Mouse (Mus musculus): ENCODE data around the gene Khdrbs1.
A peak's percentile ranks its signal among the peaks of the same experiment; 100 is the strongest.
"Not testable (repeated sequence)": the region's sequence is repeated elsewhere in the genome, so short reads cannot be mapped to it uniquely, and the experiment has no call there.

The Khdrbs1 gene

DNA sequence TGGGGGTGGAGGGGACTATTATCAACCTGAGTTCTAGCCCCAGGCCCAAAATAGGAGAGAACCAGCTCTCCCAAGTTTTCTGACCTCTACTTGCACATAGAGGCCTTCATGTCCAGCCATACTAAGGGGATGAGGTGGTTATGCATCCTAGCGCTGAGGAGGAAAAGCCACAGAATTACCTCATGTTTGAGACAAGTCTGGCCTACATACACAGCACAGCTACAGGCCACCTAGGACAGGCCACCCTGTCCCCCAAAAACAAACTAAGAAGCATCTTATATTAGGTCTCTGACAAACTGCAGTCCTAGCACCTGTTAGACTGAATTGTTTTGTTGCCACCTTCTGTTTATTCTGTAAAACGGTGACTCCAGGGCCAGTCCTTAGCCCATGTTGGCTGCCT lies 1.4 kb upstream of the Khdrbs1 start:
- DNase-seq (ENCODE audit: low read depth, low spot score) = no peak

DNA sequence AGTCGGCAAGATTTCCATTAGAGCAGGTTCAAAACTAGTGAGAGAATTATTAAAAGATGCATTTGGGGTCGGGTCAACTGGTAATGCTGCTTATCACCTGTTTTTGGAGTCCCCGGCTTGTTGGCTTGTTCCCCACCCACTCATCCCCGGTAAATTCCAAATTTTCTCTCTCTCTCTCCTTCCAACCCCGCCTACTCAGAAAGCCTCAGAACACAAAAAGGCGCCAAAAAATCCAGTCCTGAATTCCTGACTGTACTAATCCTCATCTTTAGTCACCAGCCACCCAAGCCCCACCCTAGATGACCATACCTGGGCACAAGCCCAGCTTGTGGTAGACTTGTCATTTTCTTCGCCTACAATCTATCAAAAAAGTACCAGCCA lies 897 bp upstream of the Khdrbs1 start:
- no peak for DNase-seq (ENCODE audit: low read depth, low spot score)

DNA sequence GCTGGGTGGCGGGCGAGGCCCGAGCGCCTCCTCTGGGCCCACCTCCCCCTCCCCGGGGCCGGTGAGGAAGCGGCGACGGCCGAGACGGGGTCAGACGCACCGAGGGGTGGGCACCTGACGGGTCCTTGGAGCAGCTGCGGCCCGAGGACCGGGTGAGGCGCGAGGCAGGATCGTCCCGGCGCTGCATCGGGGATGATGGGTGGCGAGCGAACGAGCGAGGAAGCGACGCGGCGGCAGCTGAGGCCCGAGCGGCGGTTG lies 200 bp downstream of the Khdrbs1 start:
- no peak for DNase-seq (ENCODE audit: low read depth, low spot score)

DNA sequence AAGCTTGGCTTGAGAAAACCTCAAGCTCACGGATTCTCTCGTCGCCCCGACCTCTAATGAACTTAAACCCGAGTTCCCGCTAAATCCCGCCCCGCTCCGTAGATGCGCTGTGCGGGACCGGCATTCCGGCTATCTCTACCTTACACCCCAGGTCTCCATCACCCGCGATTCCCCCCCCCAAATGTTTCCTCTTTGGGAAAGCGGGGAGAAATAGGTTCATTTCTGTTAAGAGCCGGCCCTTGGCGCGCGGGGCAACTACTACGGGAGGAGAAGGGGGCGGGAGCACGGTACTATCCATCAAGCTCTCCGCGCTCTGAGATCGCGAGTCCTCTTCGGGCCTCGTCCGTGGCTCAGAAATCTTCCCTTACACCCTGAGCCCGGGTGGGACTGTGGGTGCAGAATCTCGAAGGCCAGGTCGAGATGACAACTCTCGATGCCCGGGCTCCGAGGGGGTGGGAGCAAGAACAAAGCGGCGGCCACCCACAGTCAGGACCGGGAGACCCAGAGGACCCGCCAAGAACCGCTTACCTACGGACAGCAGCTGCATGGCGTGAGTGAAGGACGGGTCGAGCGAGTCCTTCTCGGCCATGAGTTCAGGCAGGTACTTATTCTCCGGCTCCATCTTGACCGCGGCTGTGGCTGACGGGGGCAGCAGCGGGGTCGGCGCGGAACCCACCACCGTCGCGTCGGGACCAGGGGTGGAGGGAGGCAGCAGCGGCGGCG lies 691 bp downstream of the Khdrbs1 start:
- DNase-seq (ENCODE audit: low read depth, low spot score) = peak; percentile 42

DNA sequence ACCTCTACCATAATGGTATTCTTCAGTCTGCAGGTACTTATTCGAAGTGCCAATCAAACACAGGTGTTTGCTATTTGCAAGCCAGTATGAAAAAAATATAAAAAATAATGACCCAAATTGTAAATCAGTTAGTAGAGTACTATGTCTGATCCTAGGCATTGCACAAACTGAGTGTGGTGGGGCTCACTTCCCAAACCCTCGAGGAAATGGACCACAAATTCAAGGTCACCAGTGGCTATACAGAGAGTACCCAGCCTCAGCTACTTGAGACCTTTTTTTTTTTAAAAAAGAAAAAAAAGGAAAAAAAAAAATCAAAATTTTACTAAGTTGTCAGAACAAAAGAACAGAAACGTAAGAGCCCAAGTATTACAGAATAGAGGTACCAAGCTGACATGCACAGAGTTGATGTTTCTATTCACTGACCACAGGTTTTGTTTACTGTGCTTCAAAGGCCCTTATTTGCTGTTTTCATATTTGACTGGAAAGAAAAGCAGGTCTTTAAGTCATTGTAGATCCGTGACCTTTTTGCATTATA lies 2.9 kb downstream of the Khdrbs1 start:
- no peak for DNase-seq (ENCODE audit: low read depth, low spot score)

DNA sequence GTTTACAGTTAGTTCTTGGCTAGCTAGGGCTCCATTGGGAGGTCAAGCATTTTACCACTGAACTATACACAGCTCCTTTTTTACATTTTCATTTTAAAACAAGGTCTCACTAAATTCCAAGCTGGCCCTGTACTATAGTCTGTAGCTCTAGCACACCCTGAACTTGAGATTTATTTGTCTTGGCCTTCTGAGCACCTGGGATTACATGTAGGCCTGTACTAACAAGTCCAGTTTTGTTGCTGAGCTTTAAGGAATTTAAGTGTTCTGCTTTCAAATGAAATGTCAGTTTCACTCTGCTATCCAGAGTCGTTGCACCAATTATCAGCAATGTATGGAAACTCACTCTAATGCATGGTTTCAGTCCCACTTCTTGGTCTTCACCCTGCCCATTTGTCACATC lies 5.9 kb downstream of the Khdrbs1 start:
- DNase-seq (ENCODE audit: low read depth, low spot score) = no peak

DNA sequence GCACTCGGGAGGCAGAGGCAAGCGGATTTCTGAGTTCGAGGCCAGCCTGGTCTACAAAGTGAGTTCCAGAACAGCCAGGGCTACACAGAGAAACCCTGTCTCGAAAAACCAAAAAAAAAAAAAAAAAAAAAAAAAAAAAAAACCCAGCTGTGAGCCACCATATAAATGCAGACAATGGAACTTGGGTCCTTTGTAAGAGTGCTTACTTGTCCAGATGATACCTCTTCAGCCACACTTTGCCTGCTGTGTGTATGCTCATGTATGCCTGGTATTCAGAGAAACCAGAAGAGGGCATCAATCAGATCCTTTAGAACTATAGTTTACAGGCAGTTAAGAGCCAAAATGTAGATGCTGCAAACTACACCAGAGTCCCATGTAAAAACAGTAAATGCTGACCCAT lies 6.6 kb downstream of the Khdrbs1 start:
- not testable (repeated sequence) for DNase-seq (ENCODE audit: low read depth, low spot score)

DNA sequence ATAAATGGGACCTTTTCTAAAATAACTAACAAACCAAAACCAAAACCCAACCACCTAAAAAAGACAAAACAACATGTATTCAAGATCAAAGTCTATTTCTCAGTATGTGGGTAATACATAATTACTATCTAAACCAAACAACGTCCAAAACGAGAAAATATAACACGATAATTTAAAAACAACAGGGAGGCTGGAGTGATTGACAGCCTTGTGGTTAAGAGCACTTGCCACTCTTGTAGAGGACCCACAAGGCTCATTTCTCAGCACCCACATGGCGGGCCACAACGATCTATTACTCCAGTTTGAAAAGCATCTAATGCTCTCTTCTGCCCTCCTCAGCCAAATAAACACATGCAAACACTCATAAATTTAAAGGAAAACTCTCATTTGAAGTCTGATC lies 10.7 kb downstream of the Khdrbs1 start:
- DNase-seq (ENCODE audit: low read depth, low spot score) = no peak

DNA sequence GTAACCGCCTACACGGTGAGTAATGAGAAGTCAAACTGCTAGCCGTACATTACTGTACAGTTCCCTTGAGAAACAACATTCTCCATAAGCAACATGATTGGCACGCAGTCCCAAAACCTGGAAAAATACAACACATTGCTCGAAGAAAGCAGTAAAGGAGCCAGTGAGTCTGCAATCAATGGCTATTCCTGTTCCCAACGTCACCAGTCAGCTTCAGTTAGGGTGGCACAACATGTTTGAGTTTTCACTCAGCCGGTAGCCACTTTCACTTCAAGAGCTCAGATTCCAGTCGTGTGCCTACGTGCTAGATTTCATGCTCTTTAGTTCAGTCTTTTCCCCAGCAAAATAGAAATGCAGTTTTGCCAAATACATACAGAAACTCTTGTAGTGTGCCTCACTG lies 25.8 kb downstream of the Khdrbs1 start:
- DNase-seq (ENCODE audit: low read depth, low spot score) = no peak

DNA sequence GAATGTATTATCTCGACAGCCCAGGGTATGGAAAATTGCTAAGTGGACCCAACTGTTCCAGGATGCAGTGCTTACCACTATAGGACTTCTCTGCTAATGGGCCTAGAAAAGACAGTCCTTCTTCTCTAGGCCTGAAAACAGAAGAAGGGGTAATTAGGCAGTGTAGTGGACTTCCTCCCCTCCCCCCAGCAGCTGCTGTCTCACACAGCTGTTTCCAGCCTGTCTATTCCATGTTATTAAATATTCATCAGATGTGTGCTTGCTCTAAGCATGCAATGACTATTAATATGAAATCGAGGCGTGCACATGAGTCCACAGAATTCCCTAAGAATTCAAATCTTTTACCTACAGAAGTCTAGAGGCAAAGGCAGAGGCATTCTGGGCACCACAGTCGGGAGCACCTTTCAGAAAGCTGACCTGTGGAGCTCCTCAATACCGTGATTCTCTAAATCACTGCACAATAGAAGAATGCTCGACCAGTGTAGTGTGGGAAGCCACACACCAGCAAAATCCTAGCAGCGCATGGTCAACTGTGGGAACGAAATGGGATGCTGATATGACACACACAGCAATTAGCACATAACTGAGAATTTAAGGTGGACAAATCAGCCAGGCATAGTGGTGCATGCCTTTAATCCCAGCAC lies 32.5 kb downstream of the Khdrbs1 start:
- DNase-seq (ENCODE audit: low read depth, low spot score) = no peak

DNA sequence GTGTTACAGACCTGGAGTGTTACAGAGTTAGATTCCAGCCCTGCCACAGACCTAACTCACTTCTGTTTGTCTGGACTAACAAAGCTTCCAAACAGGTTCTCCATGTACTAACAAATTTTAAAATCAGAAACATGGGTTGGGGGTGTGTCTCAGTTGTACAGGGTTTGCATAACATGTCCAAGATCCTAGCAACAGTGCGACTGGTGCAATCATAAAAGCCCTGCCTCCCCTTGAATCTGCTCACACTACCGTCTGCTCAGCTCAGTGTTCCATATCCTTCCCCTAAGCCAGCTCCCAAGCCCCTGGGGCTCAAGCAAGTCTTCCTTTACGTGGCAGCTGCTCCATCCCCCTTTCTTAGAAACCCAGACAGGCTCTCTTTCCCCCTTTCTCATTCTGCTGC lies 35.4 kb downstream of the Khdrbs1 start:
- DNase-seq (ENCODE audit: low read depth, low spot score) = no peak

DNA sequence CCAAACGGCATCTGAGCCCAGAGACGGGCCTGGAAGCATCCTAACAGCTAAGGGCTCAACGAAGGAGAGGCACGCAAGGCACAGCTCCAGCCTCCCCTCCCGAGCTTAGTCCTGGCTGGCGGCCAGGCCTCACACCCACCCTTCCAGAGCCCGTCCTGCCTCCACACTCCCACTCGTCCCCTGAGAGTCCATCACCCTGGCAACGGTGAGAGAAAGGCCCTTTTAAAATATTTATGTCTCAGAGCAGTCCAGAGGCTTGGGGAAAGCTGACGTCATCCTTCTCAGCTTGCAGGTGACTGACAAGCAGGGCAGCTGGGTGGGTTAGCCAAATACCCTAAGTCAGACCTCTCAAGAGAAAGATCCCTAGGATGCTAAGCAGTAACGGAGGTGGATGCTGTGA lies 39.6 kb downstream of the Khdrbs1 start:
- DNase-seq (ENCODE audit: low read depth, low spot score) = no peak

DNA sequence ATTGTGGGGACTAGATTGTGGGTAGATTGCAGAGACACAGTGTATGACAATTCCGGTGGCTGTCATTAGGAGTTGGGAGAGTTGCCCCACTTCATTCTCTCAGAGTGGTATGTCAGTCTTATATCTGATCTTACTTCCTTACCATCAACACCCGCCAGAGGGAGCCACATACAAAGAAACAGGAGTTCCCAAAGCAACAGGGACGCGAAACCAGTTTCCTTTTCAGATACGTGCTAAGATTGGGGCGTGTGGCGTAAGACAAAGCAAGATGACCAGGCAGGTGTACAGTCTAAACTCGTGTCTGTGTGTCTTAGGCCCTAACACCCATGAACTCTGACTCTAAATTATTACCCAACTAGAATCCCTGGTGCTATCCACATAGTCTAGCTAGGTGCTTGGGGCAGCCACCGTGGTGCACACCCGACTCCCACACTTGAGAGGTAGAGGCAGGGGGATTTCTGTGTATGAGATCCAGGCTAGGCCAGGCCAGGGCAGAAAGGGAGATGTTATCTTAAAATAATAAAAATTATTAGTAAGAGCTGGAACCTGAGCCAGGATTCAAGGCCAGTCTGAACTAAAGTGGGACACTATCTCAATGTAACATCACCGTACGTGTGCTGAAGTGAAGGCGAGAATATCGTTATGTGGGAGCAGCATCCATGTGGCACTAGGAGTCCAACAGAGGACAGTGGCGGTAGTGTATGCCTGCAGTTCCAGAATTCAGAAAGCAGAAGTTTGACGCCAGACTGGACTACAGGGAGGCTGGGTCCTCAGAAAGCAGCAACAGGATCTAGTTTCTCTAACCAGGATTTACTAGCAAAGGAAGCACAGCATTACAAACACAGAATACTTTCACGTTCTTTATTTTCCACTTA lies 40.4 kb downstream of the Khdrbs1 start:
- peak; percentile 77 for DNase-seq (ENCODE audit: low read depth, low spot score)

DNA sequence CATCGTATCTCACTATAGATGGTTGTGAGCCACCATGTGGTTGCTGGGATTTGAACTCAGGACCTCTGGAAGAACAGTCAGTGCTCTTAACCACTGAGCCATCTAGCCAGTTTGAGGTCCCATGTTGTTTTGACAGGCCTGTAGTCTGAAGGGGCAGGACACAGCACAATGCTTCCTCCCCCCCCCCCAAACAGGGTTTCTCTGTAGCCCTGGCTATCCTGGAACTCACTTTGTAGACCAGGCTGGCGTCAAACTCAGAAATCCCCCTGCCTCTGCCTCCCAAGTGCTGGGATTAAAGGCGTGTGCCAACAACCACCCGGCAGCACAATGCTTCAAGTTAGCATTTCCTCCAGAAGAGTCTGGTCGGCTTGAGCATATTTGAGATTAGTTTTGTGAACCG lies 41.4 kb downstream of the Khdrbs1 start:
- DNase-seq (ENCODE audit: low read depth, low spot score) = not testable (repeated sequence)

DNA sequence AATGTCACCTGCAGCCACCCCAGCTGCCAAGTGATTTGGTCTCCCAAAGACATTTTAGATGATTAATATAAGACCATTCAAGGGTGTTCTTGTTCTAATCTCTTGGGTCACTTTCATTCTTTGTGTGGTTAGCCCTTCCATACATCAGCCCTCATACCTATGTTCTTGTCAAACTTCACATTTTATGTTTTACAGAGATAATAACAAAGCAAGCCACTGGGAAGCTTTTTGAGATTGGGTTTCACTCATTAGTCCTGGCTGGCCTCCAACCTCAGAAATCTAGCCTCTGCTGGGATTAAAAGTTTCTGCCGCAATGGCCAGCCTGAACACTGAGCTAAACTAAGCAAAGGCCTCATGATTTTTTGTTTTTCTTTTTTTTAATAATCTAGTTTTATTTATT lies 41.9 kb downstream of the Khdrbs1 start:
- no peak for DNase-seq (ENCODE audit: low read depth, low spot score)

DNA sequence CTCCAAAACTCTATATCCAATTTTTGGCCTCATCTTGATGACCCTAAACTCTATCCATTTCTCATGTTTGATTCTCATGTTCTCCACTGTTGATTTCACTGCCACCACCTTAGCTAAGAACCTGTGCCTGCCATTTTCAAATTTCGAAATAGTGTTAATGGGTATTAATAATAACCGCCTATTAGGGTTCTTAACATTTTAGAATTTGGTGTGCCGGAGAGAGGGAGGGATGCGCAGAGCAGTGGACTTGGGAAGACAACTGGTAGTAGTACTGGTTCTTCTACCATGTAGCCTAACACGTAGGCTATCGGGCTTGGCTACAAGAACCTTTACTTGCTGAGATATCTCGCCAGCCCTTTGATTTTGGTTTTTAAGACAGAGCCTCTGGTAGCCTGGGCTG lies 44.9 kb downstream of the Khdrbs1 start:
- no peak for DNase-seq (ENCODE audit: low read depth, low spot score)

DNA sequence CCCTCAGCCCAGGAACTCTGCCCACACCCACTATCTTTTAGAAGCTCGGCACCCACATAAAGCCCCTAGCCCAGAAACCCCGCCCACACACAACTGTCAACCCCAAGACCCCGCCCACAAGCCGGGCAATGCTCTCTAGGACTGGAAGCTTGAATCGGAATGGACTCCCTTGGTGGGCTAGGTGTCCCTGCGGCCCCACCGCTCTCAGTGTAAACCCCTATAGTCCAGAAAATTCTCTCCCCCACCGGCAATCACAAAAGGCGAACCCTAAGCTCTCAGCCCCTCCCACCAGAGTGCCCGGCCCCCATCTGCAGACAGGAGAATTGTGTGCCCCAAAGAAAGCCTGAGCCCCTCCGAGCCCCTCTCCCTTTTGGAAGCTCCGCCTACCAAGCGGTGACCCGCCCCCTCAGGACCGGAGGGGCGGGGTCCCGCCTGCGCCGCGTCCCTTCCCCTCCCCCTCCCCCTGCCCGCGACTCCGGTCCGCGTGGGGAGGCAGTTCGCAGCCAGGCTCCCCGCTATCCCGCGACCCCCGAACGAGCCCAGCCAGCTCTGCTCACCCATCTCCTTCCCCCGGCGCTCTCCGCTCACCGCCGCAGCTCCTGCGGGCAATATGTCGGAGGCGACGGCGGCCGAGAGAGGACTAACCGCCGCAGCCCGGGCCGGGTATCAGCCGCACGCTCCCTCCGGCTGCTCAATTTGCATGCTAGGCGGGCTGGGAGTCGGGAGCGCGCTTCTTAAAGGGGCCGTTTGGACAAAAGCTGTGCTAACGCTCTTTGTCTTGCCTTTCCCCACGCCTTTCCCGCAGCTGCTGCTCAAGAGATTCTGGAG lies 45.7 kb downstream of the Khdrbs1 start, which contains the start of gene Tmem39b:
Gene Tmem39b, minus strand, starts transcription at position 681 of the 828 bp plus-strand sequence.
- DNase-seq (ENCODE audit: low read depth, low spot score) = peak; percentile 57

DNA sequence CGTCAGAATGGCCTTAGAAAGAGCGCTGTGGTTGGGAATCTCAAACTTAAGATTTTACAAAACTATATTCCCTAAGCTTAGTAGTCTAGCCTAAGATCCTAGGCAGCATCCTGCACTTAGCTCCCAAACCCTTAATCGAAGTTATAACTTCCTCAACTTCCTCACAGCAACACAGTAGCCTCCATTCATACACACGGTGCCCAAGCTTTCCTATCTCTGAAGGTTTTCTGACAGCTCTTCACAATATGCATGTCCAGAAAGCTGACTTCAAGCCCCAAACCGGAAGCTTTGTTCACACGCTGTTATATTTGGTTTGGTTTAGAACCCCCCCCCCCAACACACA lies 46.3 kb downstream of the Khdrbs1 start:
- DNase-seq (ENCODE audit: low read depth, low spot score) = no peak

DNA sequence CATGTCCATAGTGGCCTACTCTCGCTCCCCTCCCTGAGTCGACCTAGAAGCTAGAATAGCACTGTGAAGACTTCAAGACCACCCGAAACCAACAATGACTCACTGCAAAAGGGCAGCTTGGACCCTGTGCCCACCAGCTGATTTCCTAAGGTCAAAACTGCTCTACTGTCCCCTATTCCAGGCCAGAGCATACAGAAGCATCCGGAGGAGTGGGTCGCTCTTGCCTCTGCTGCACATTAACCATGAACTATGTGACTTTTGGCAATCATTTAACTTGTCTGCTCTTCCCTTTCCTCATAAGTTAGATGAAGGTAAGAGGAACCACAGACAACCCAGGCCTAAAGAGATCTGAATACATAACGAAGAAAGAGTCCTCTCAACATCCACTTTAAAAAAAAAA lies 57.6 kb downstream of the Khdrbs1 start:
- no peak for DNase-seq (ENCODE audit: low read depth, low spot score)

DNA sequence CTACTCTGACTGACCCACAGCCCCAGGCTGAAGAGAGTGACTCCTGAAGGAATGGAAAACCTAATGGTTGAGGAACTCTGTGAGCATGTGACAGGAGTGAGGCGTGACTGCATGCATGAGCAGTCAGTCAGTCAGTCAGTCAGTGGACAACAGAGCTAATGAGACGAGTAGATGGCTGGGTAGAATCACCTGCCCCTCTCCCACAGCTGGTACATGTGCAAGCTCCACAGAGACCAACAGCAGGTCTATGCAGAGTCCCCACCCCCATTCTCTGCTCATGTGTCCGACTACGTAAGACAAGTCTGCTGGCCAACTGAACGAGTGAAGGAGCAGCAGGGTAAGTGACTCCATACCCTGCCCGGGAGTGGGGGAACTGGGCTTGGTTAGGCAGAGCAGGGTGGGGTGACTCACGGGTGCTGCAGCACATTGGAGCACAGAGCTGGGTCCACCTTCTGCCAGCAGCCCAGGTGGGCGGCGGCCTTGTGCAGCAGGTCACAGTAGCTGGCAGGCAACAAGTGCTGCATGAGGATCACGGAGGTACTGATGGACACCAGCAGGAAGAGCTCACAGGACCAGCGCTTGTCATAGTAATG lies 58.1 kb downstream of the Khdrbs1 start:
- DNase-seq (ENCODE audit: low read depth, low spot score) = no peak

DNA sequence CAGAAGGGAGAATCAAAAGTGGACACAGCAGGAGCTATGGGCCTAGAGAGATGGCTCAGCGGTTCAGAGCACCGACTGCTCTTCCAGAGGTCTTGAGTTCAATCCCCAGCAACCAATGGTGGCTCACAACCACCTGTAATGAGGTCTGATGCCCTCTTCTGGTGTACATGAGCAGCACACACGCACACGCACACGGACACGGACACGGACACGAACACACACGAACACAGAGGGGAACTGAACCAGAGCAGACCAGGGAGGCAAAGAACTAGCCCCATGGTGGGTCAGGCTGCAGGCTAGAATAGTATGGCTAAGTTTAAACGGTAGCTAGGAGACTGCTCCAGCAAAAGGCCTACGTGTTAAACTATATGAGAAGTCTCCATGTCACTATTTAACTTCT lies 60.3 kb downstream of the Khdrbs1 start:
- no peak for DNase-seq (ENCODE audit: low read depth, low spot score)
